Mouse (Mus musculus) megakaryocyte, embryonic 14.5 days (primary cell): ENCODE results near the gene B3galt4.

ENCODE experiments used
- FLI1 ChIP-seq: IDR thresholded peaks from 2 replicates; pipeline ENCODE4 v1.6.1; 2012; ENCODE audit warnings: low read length, inconsistent platforms, mixed read lengths
- GATA1 ChIP-seq: IDR thresholded peaks from 3 replicates; pipeline ENCODE4 v1.6.1; 2012; ENCODE audit warnings: mixed read lengths, low read length, inconsistent platforms, borderline replicate concordance

GRCm38 (mm10) chr17:33991788-33992664, 40.7 kb upstream of the B3galt4 start:
- TF ChIP-seq GATA1 (no peak), FLI1 (no peak)
